Mouse (Mus musculus): Measurements from ENCODE around the gene Slc35b1.

The Slc35b1 gene

GRCm38 (mm10) chr11:95365596-95365995 lies 18.9 kb upstream of the Slc35b1 start:
- peak; percentile 96 to 97 for DNase-seq (ENCODE audit: low spot score in 2 of 2)

GRCm38 (mm10) chr11:95366280-95366897 lies 18.1 kb upstream of the Slc35b1 start:
- DNase-seq (ENCODE audit: low spot score in 2 of 2): peak; percentile 63 to 71

GRCm38 (mm10) chr11:95367011-95367735 lies 17.3 kb upstream of the Slc35b1 start:
- no peak for DNase-seq (ENCODE audit: low spot score in 2 of 2)

- DNase-seq (ENCODE audit: low spot score in 2 of 2): no peak
These were observed 16.2 kb upstream of the Slc35b1 start for GRCm38 (mm10) chr11:95368231-95368823.

- no peak for DNase-seq (ENCODE audit: low spot score in 2 of 2)
These were observed 15.6 kb upstream of the Slc35b1 start for GRCm38 (mm10) chr11:95368871-95369270.

GRCm38 (mm10) chr11:95369964-95370890 lies 14.3 kb upstream of the Slc35b1 start:
- peak; percentile 87 to 94 for DNase-seq (ENCODE audit: low spot score in 2 of 2)

GRCm38 (mm10) chr11:95371182-95371581 lies 13.3 kb upstream of the Slc35b1 start:
- no peak for DNase-seq (ENCODE audit: low spot score in 2 of 2)

- DNase-seq (ENCODE audit: low spot score in 2 of 2): no peak
These were observed 5.6 kb upstream of the Slc35b1 start for GRCm38 (mm10) chr11:95378926-95379325.

- no peak for DNase-seq (ENCODE audit: low spot score in 2 of 2)
These were observed 4.9 kb upstream of the Slc35b1 start for GRCm38 (mm10) chr11:95379552-95379951.

- no peak for DNase-seq (ENCODE audit: low spot score in 2 of 2)
These were observed 3.8 kb upstream of the Slc35b1 start for GRCm38 (mm10) chr11:95380711-95381110.

- no peak for DNase-seq (ENCODE audit: low spot score in 2 of 2)
These were observed 3.3 kb upstream of the Slc35b1 start for GRCm38 (mm10) chr11:95381146-95381545.

- peak; percentile 79 to 83 for DNase-seq (ENCODE audit: low spot score in 2 of 2)
These were observed 1.0 kb upstream of the Slc35b1 start for GRCm38 (mm10) chr11:95383331-95383986.

GRCm38 (mm10) chr11:95384004-95384318 lies 531 bp upstream of the Slc35b1 start:
- no peak for DNase-seq (ENCODE audit: low spot score in 2 of 2)

GRCm38 (mm10) chr11:95384973-95385320 lies 455 bp downstream of the Slc35b1 start:
- DNase-seq (ENCODE audit: low spot score in 2 of 2): no peak

GRCm38 (mm10) chr11:95387354-95387753 lies 2.9 kb downstream of the Slc35b1 start:
- no peak for DNase-seq (ENCODE audit: low spot score in 2 of 2)

GRCm38 (mm10) chr11:95389006-95389405 lies 4.5 kb downstream of the Slc35b1 start:
- no peak for DNase-seq (ENCODE audit: low spot score in 2 of 2)

- no peak for DNase-seq (ENCODE audit: low spot score in 2 of 2)
These were observed 5.9 kb downstream of the Slc35b1 start for GRCm38 (mm10) chr11:95390420-95390819.

- DNase-seq (ENCODE audit: low spot score in 2 of 2): no peak
These were observed 6.7 kb downstream of the Slc35b1 start for GRCm38 (mm10) chr11:95391201-95391600.

- DNase-seq (ENCODE audit: low spot score in 2 of 2): peak in 1 of 2 experiments; percentile 38
These were observed 7.3 kb downstream of the Slc35b1 start for GRCm38 (mm10) chr11:95391743-95392142.

- DNase-seq (ENCODE audit: low spot score in 2 of 2): peak; percentile 50 to 65
These were observed 7.8 kb downstream of the Slc35b1 start for GRCm38 (mm10) chr11:95392223-95392667.

- no peak for DNase-seq (ENCODE audit: low spot score in 2 of 2)
These were observed 8.4 kb downstream of the Slc35b1 start for GRCm38 (mm10) chr11:95392708-95393499.
